Mouse (Mus musculus): ENCODE data around the gene Tmcc3. TPM values are rescaled to one million over a fixed set of nuclear protein-coding genes. Genes with fewer than 3 reads are reported as not detected.

Gene Tmcc3
- polyA plus RNA-seq, 1 experiment = 20.7 TPM

- TF ChIP-seq CTCF (IDR thresholded peaks at IDR 0.05; ENCODE audit: borderline replicate concordance, control insufficient read depth, extremely low read depth, insufficient read depth, low read length, poor library complexity) (no peak), POLR2A (IDR thresholded peaks at IDR 0.05; ENCODE audit: control insufficient read depth, extremely low read depth, insufficient read depth, low read length, poor library complexity) (no peak)
- no peaks in the 10 kb centered on the region for H3K27me3 ChIP-seq (ENCODE audit: control insufficient read depth, insufficient read depth, low read length)
- H3K36me3 ChIP-seq (ENCODE audit: control insufficient read depth, insufficient read depth, low read length) = no peaks in the 10 kb centered on the region
- no peak overlapping the region for H3K27ac ChIP-seq (ENCODE audit: control insufficient read depth, insufficient read depth, low read length)
- 34% methylated on average over 4 of the region's 4 CpGs for WGBS
- no peak for DNase-seq
- H3K4me1 ChIP-seq (replicated peaks; ENCODE audit: control insufficient read depth, insufficient read depth, low read length) = no peaks in the 10 kb centered on the region
- no peak overlapping the region for H3K4me3 ChIP-seq (ENCODE audit: control insufficient read depth, insufficient read depth, low read length)
These were observed 42.3 kb downstream of the Tmcc3 start for GRCm38 (mm10) chr10:94354005-94354404.

GRCm38 (mm10) chr10:94354427-94354826 lies 42.7 kb downstream of the Tmcc3 start:
- TF ChIP-seq POLR2A (IDR thresholded peaks at IDR 0.05; ENCODE audit: control insufficient read depth, extremely low read depth, insufficient read depth, low read length, poor library complexity) (no peak), CTCF (IDR thresholded peaks at IDR 0.05; ENCODE audit: borderline replicate concordance, control insufficient read depth, extremely low read depth, insufficient read depth, low read length, poor library complexity) (no peak)
- no peak overlapping the region for H3K27ac ChIP-seq (ENCODE audit: control insufficient read depth, insufficient read depth, low read length)
- no peaks in the 10 kb centered on the region for H3K4me1 ChIP-seq (replicated peaks; ENCODE audit: control insufficient read depth, insufficient read depth, low read length)
- H3K4me3 ChIP-seq (ENCODE audit: control insufficient read depth, insufficient read depth, low read length) = no peak overlapping the region
- H3K36me3 ChIP-seq (ENCODE audit: control insufficient read depth, insufficient read depth, low read length) = no peaks in the 10 kb centered on the region
- 54% methylated on average over 3 of the region's 3 CpGs for WGBS
- H3K27me3 ChIP-seq (ENCODE audit: control insufficient read depth, insufficient read depth, low read length) = no peaks in the 10 kb centered on the region
- DNase-seq = no peak

- Histone ChIP-seq H3K27me3 (ENCODE audit: control insufficient read depth, insufficient read depth, low read length) (no peaks in the 10 kb centered on the region), H3K4me1 (replicated peaks; ENCODE audit: control insufficient read depth, insufficient read depth, low read length) (no peaks in the 10 kb centered on the region), H3K27ac (ENCODE audit: control insufficient read depth, insufficient read depth, low read length) (no peak overlapping the region), H3K4me3 (ENCODE audit: control insufficient read depth, insufficient read depth, low read length) (no peak overlapping the region), H3K36me3 (ENCODE audit: control insufficient read depth, insufficient read depth, low read length) (no peaks in the 10 kb centered on the region)
- 18% methylated on average over 13 of the region's 13 CpGs for WGBS
- DNase-seq = no peak
- TF ChIP-seq CTCF (IDR thresholded peaks at IDR 0.05; ENCODE audit: borderline replicate concordance, control insufficient read depth, extremely low read depth, insufficient read depth, low read length, poor library complexity) (no peak), POLR2A (IDR thresholded peaks at IDR 0.05; ENCODE audit: control insufficient read depth, extremely low read depth, insufficient read depth, low read length, poor library complexity) (no peak)
These were observed 44.9 kb downstream of the Tmcc3 start for GRCm38 (mm10) chr10:94356504-94357169.

GRCm38 (mm10) chr10:94360664-94361063 lies 48.9 kb downstream of the Tmcc3 start:
- Histone ChIP-seq H3K27me3 (ENCODE audit: control insufficient read depth, insufficient read depth, low read length) (no peaks in the 10 kb centered on the region), H3K4me1 (replicated peaks; ENCODE audit: control insufficient read depth, insufficient read depth, low read length) (no peaks in the 10 kb centered on the region)
- TF ChIP-seq CTCF (IDR thresholded peaks at IDR 0.05; ENCODE audit: borderline replicate concordance, control insufficient read depth, extremely low read depth, insufficient read depth, low read length, poor library complexity) = no peak
- no peak for TF ChIP-seq POLR2A (IDR thresholded peaks at IDR 0.05; ENCODE audit: control insufficient read depth, extremely low read depth, insufficient read depth, low read length, poor library complexity)

GRCm38 (mm10) chr10:94371293-94371692 lies 59.5 kb downstream of the Tmcc3 start:
- no peak for TF ChIP-seq CTCF (IDR thresholded peaks at IDR 0.05; ENCODE audit: borderline replicate concordance, control insufficient read depth, extremely low read depth, insufficient read depth, low read length, poor library complexity)
- no peak for TF ChIP-seq POLR2A (IDR thresholded peaks at IDR 0.05; ENCODE audit: control insufficient read depth, extremely low read depth, insufficient read depth, low read length, poor library complexity)
- no peaks in the 10 kb centered on the region for H3K4me1 ChIP-seq (replicated peaks; ENCODE audit: control insufficient read depth, insufficient read depth, low read length)
- no peaks in the 10 kb centered on the region for H3K27me3 ChIP-seq (ENCODE audit: control insufficient read depth, insufficient read depth, low read length)
- DNase-seq = no peak
- H3K36me3 ChIP-seq (ENCODE audit: control insufficient read depth, insufficient read depth, low read length) = no peaks in the 10 kb centered on the region
- H3K4me3 ChIP-seq (ENCODE audit: control insufficient read depth, insufficient read depth, low read length) = no peak overlapping the region
- WGBS = 90% methylated on average over 2 of the region's 2 CpGs
- no peak overlapping the region for H3K27ac ChIP-seq (ENCODE audit: control insufficient read depth, insufficient read depth, low read length)

More at GRCm38 (mm10) chr10:94360664-94361063, 48.9 kb downstream of the Tmcc3 start:
- no peaks in the 10 kb centered on the region for H3K36me3 ChIP-seq (ENCODE audit: control insufficient read depth, insufficient read depth, low read length)
- 74% methylated on average over 1 of the region's 1 CpGs for WGBS
- H3K4me3 ChIP-seq (ENCODE audit: control insufficient read depth, insufficient read depth, low read length) = no peak overlapping the region
- no peak overlapping the region for H3K27ac ChIP-seq (ENCODE audit: control insufficient read depth, insufficient read depth, low read length)
- no peak for DNase-seq

DNA sequence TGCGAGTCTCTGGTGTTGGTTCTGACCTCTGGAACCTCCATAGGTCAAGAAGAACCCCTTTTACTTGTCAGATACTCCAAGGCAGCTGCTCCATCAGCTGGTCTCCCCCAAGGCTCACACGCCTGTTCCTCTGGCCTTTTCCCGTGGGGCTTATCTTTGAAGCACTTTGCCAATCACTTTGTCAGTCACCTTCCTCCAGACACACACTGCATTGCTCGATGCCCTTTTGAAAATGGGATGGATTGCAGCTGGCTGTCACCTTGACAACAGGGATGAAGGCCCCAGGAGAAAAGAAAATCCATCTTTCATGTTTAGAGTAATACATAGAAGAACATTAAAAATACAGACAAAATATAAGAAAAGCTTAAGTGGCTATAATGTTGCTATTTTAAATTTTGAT lies 65.2 kb downstream of the Tmcc3 start:
- Histone ChIP-seq H3K36me3 (ENCODE audit: control insufficient read depth, insufficient read depth, low read length) (no peaks in the 10 kb centered on the region), H3K4me3 (ENCODE audit: control insufficient read depth, insufficient read depth, low read length) (no peak overlapping the region), H3K27me3 (ENCODE audit: control insufficient read depth, insufficient read depth, low read length) (no peaks in the 10 kb centered on the region), H3K4me1 (replicated peaks; ENCODE audit: control insufficient read depth, insufficient read depth, low read length) (peaks cover 8% of the 10 kb centered on the region), H3K27ac (ENCODE audit: control insufficient read depth, insufficient read depth, low read length) (no peak overlapping the region)
- DNase-seq = no peak
- TF ChIP-seq CTCF (IDR thresholded peaks at IDR 0.05; ENCODE audit: borderline replicate concordance, control insufficient read depth, extremely low read depth, insufficient read depth, low read length, poor library complexity) = no peak
- TF ChIP-seq POLR2A (IDR thresholded peaks at IDR 0.05; ENCODE audit: control insufficient read depth, extremely low read depth, insufficient read depth, low read length, poor library complexity) = no peak
- WGBS = 90% methylated on average over 4 of the region's 4 CpGs

Data from thymus, adult 2 months (tissue).